Mouse (Mus musculus): ENCODE data around the gene Plac1. TPM values are rescaled to one million over a fixed set of nuclear protein-coding genes. Genes with fewer than 3 reads are reported as not detected.

Plac1 gene
- polyA plus RNA-seq, 1 experiment, result 0.84 TPM

GRCm38 (mm10) chrX:53118019-53118418 lies 121.9 kb downstream of the Plac1 start:
- TF ChIP-seq TCF12 (IDR thresholded peaks at IDR 0.05; ENCODE audit: insufficient read depth, poor library complexity, severe bottlenecking), result no peak
- TF ChIP-seq CEBPB (IDR thresholded peaks at IDR 0.05; ENCODE audit: insufficient read depth, poor library complexity, severe bottlenecking), result no peak
- TF ChIP-seq USF1 (IDR thresholded peaks at IDR 0.05; ENCODE audit: low read depth), result no peak
- TF ChIP-seq MYOD1 (IDR thresholded peaks at IDR 0.05; ENCODE audit: control insufficient read depth in 1 of 3, insufficient read length in 2 of 3, low read depth in 2 of 3), result no peak
- TF ChIP-seq REST (IDR thresholded peaks at IDR 0.05; ENCODE audit: insufficient read depth, insufficient read length), result no peak
- Histone ChIP-seq H3K4me3 (no peak overlapping the region), H3K27me3 (ENCODE audit: control insufficient read depth, insufficient read depth, insufficient read length) (no peaks in the 10 kb centered on the region), H3K36me3 (ENCODE audit: control insufficient read depth, insufficient read depth) (no peaks in the 10 kb centered on the region), H3K79me2 (ENCODE audit: control insufficient read depth, insufficient read depth) (no peaks in the 10 kb centered on the region), H3K4me2 (ENCODE audit: low read depth) (no peak overlapping the region), H3ac (ENCODE audit: control insufficient read depth, insufficient read length) (no peak overlapping the region)

DNA sequence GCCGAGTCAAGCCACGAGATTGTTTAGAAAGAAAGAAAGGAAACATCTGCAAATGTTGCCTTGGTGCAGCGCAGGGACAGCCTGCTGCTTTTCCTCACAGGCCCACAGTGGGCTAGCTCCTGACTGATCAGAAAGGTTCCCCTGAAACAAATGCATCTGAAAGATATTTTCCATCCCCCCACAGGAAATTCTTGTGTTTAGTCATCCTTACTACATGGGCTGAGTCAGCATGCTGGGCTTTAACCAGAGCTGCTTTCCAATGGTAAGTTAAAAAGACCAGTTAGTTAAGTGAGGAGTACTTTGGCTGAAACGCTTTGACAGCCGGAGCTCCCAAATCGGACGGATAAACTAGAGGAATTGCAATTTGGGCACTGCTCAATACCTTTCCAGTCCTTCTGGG lies 124.9 kb downstream of the Plac1 start:
- Histone ChIP-seq H3K4me2 (ENCODE audit: low read depth) (peak overlapping the region; percentile 80), H3K4me3 (no peak overlapping the region), H3K27me3 (ENCODE audit: control insufficient read depth, insufficient read depth, insufficient read length) (no peaks in the 10 kb centered on the region), H3ac (ENCODE audit: control insufficient read depth, insufficient read length) (no peak overlapping the region), H3K79me2 (ENCODE audit: control insufficient read depth, insufficient read depth) (no peaks in the 10 kb centered on the region), H3K36me3 (ENCODE audit: control insufficient read depth, insufficient read depth) (no peaks in the 10 kb centered on the region)
- TF ChIP-seq POLR2A (IDR thresholded peaks at IDR 0.05; ENCODE audit: insufficient read length, low read depth) (no peak), TCF12 (IDR thresholded peaks at IDR 0.05; ENCODE audit: insufficient read depth, poor library complexity, severe bottlenecking) (no peak), MAX (IDR thresholded peaks at IDR 0.05; ENCODE audit: low read depth) (no peak), MYOG (IDR thresholded peaks at IDR 0.05; ENCODE audit: control insufficient read depth in 1 of 3, insufficient read depth in 1 of 3, insufficient read length in 2 of 3, low read depth in 2 of 3) (no peak), REST (IDR thresholded peaks at IDR 0.05; ENCODE audit: insufficient read depth, insufficient read length) (no peak), CEBPB (IDR thresholded peaks at IDR 0.05; ENCODE audit: insufficient read depth, poor library complexity, severe bottlenecking) (no peak), POLR2AphosphoS2 (IDR thresholded peaks at IDR 0.05; ENCODE audit: insufficient read length, low read depth) (no peak), SRF (IDR thresholded peaks at IDR 0.05; ENCODE audit: control insufficient read depth, insufficient read length, low read depth) (no peak), MYOD1 (IDR thresholded peaks at IDR 0.05; ENCODE audit: control insufficient read depth in 1 of 3, insufficient read length in 2 of 3, low read depth in 2 of 3) (no peak), USF1 (IDR thresholded peaks at IDR 0.05; ENCODE audit: low read depth) (no peak), E2F4 (IDR thresholded peaks at IDR 0.05; ENCODE audit: insufficient read depth) (no peak), TCF3 (IDR thresholded peaks at IDR 0.05; ENCODE audit: insufficient read length, low read depth) (no peak)

DNA sequence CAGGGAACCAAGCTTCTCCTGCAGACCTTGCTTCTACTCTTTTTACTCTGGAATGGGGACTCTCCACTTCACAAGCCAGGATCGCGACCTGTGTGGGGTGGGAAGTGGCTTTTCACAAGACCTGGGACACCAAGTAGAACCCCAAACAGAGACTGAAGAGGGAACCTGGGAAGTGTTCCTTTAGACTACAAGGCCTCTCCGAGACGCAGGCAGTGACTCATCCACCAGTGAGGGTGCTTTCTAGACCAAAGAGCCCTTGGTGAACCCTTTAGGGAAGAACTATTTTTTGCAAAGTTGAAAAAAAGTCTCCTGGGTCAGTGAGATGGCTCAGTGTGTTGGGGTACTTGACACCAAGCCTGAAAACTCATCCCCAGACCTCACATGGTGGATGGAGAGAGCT lies 129.8 kb downstream of the Plac1 start:
- no peak overlapping the region for H3K4me3 ChIP-seq

DNA sequence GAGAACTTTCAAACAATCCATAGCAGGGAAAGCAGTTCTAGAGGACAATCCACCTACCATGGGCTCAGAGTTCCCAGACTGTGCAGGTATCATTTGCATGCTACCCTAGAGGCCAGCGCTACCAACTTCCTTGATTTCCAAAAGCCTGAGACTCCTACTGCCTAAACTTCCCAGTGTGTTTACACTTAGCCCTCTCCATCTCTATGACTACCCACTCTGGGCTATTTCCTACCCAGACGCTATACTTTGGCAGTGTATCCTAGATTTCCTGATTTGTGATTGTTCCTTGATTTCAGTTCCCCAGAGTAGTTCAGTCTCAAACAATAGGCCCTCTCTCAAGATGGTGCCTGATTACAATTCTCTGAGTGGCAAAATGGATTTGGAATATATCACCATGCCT lies 132.8 kb downstream of the Plac1 start:
- no peak for TF ChIP-seq POLR2AphosphoS2 (IDR thresholded peaks at IDR 0.05; ENCODE audit: insufficient read length, low read depth)
- TF ChIP-seq POLR2A (IDR thresholded peaks at IDR 0.05; ENCODE audit: insufficient read length, low read depth), result no peak
- TF ChIP-seq USF1 (IDR thresholded peaks at IDR 0.05; ENCODE audit: low read depth), result no peak
- TF ChIP-seq MAX (IDR thresholded peaks at IDR 0.05; ENCODE audit: low read depth), result no peak
- no peak for TF ChIP-seq MYOD1 (IDR thresholded peaks at IDR 0.05; ENCODE audit: control insufficient read depth in 1 of 3, insufficient read length in 2 of 3, low read depth in 2 of 3)
- TF ChIP-seq CEBPB (IDR thresholded peaks at IDR 0.05; ENCODE audit: insufficient read depth, poor library complexity, severe bottlenecking), result no peak
- no peak overlapping the region for H3K4me2 ChIP-seq (ENCODE audit: low read depth)
- H3K79me2 ChIP-seq (ENCODE audit: control insufficient read depth, insufficient read depth), result no peaks in the 10 kb centered on the region
- H3ac ChIP-seq (ENCODE audit: control insufficient read depth, insufficient read length), result no peak overlapping the region
- no peaks in the 10 kb centered on the region for H3K27me3 ChIP-seq (ENCODE audit: control insufficient read depth, insufficient read depth, insufficient read length)
- H3K36me3 ChIP-seq (ENCODE audit: control insufficient read depth, insufficient read depth), result no peaks in the 10 kb centered on the region
- H3K4me3 ChIP-seq, result no peak overlapping the region

More for the DNA sequence above, 129.8 kb downstream of the Plac1 start:
- no peaks in the 10 kb centered on the region for H3K79me2 ChIP-seq (ENCODE audit: control insufficient read depth, insufficient read depth)
- no peak overlapping the region for H3K4me2 ChIP-seq (ENCODE audit: low read depth)
- no peaks in the 10 kb centered on the region for H3K27me3 ChIP-seq (ENCODE audit: control insufficient read depth, insufficient read depth, insufficient read length)
- TF ChIP-seq E2F4 (IDR thresholded peaks at IDR 0.05; ENCODE audit: insufficient read depth) (no peak), TCF3 (IDR thresholded peaks at IDR 0.05; ENCODE audit: insufficient read length, low read depth) (no peak), POLR2AphosphoS2 (IDR thresholded peaks at IDR 0.05; ENCODE audit: insufficient read length, low read depth) (no peak), POLR2A (IDR thresholded peaks at IDR 0.05; ENCODE audit: insufficient read length, low read depth) (no peak), REST (IDR thresholded peaks at IDR 0.05; ENCODE audit: insufficient read depth, insufficient read length) (no peak), CEBPB (IDR thresholded peaks at IDR 0.05; ENCODE audit: insufficient read depth, poor library complexity, severe bottlenecking) (no peak), MYOG (IDR thresholded peaks at IDR 0.05; ENCODE audit: control insufficient read depth in 1 of 3, insufficient read depth in 1 of 3, insufficient read length in 2 of 3, low read depth in 2 of 3) (no peak), TCF12 (IDR thresholded peaks at IDR 0.05; ENCODE audit: insufficient read depth, poor library complexity, severe bottlenecking) (no peak), MAX (IDR thresholded peaks at IDR 0.05; ENCODE audit: low read depth) (no peak), SRF (IDR thresholded peaks at IDR 0.05; ENCODE audit: control insufficient read depth, insufficient read length, low read depth) (no peak), USF1 (IDR thresholded peaks at IDR 0.05; ENCODE audit: low read depth) (no peak), MYOD1 (IDR thresholded peaks at IDR 0.05; ENCODE audit: control insufficient read depth in 1 of 3, insufficient read length in 2 of 3, low read depth in 2 of 3) (no peak)
- H3K36me3 ChIP-seq (ENCODE audit: control insufficient read depth, insufficient read depth), result no peaks in the 10 kb centered on the region
- H3ac ChIP-seq (ENCODE audit: control insufficient read depth, insufficient read length), result no peak overlapping the region

GRCm38 (mm10) chrX:53101165-53101564 lies 138.7 kb downstream of the Plac1 start:
- no peaks in the 10 kb centered on the region for H3K27me3 ChIP-seq (ENCODE audit: control insufficient read depth, insufficient read depth, insufficient read length)
- H3K79me2 ChIP-seq (ENCODE audit: control insufficient read depth, insufficient read depth), result no peaks in the 10 kb centered on the region
- TF ChIP-seq REST (IDR thresholded peaks at IDR 0.05; ENCODE audit: insufficient read depth, insufficient read length) (no peak), TCF12 (IDR thresholded peaks at IDR 0.05; ENCODE audit: insufficient read depth, poor library complexity, severe bottlenecking) (no peak), TCF3 (IDR thresholded peaks at IDR 0.05; ENCODE audit: insufficient read length, low read depth) (no peak), E2F4 (IDR thresholded peaks at IDR 0.05; ENCODE audit: insufficient read depth) (no peak), MYOD1 (IDR thresholded peaks at IDR 0.05; ENCODE audit: control insufficient read depth in 1 of 3, insufficient read length in 2 of 3, low read depth in 2 of 3) (peak in 2 of 3 experiments; percentile 72 to 77), MYOG (IDR thresholded peaks at IDR 0.05; ENCODE audit: control insufficient read depth in 1 of 3, insufficient read depth in 1 of 3, insufficient read length in 2 of 3, low read depth in 2 of 3) (peak; percentile 16 to 78 (median 25))
- H3K36me3 ChIP-seq (ENCODE audit: control insufficient read depth, insufficient read depth), result no peaks in the 10 kb centered on the region
- H3ac ChIP-seq (ENCODE audit: control insufficient read depth, insufficient read length), result no peak overlapping the region
- H3K4me3 ChIP-seq, result no peak overlapping the region
- H3K4me2 ChIP-seq (ENCODE audit: low read depth), result no peak overlapping the region

Measured in myocyte (in vitro differentiated cells).